Mouse (Mus musculus): ENCODE results near the gene Nedd9. TPM values are rescaled to one million over a fixed set of nuclear protein-coding genes. Genes with fewer than 3 reads are reported as not detected.

The Nedd9 gene
- total RNA-seq (2017), result 12.2 and 30.4 TPM in 2 replicates

DNA sequence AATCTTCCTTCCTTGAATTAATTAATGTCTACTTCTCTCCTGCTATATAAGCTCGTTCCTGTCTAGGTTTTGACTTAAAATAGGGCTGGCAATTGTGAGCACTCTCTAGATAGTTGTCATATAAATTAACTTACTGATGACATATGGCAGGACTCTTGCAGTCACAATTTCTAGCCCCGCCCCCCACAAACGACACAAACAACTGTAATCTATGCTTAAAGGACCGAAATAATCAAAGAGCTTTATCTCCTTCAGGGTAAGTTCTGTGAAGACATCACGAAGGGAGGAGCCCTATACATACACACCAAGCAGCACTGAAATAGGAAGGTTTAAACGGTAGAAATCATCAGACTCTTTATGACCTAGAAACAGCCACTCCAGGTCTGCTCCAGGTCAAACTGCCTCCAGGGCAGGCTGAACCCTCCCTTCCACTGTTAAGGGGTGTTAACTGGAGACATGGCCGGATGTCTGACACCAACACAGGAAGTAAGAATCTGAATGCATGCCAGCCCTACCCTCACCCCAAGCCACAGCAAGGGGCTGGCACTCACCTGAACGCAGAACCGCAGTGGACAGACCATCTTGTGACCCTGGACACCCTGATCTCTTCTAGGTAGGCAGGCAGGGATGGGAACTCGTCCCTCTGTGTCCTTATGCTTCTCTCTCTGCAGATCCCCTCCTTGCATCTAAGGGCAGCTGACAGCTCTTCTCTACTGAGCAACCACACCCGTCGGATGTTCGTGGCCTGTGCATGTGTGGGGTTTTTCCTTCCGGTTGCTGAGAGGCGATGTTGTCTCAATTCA is at the start of gene Nedd9:
Gene Nedd9 (minus strand): TSS at position 757 of the 803 bp plus-strand sequence.
- peak; percentile 92 to 95 for ATAC-seq (replicated peaks in 1 of 2; ENCODE audit: insufficient read depth in 1 of 2, low FRiP score in 2 of 2, low TSS enrichment in 1 of 2, low read depth in 1 of 2, poor library complexity in 2 of 2, severe bottlenecking in 2 of 2)

DNA sequence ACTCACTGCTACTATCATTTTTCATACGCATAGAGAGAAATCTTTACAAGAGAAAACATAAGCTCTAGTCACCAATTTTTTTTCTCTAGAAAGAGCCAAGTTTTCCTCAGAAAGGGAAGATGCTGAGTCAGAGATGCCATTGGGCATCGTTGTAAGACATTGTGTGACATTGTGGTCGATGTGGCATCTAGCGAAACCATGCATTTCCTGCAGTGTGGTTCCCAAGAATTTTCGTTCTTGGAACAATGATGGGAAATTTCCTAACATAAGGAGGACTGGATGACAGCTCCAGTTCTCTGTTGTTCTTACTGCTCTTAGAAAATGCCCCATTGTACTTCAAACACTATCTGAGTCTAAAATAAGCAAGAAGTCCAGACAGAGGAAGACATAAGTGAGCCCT is 45.5 kb upstream of the Nedd9 start:
- ATAC-seq (replicated peaks in 1 of 2; ENCODE audit: insufficient read depth in 1 of 2, low FRiP score in 2 of 2, low TSS enrichment in 1 of 2, low read depth in 1 of 2, poor library complexity in 2 of 2, severe bottlenecking in 2 of 2), result no peak

DNA sequence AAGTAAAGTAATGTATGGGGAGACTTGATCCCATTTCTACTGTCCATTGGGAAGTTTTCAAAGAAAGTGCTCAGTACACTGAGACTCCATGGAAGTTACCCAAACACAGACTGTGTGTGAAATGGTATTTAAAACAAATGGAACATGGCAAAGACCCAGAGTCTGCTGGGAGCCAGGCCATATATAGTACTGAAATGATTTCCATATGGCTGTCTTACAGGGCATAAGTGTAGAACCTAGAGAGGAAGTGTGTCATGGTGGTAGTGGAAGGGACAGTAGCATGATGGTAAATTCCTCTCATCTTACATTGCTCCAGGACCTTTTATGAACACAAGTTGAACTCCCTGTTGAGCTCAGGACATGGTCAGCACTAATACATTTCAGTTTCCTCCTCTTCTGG is 43.2 kb upstream of the Nedd9 start:
- no peak for ATAC-seq (replicated peaks in 1 of 2; ENCODE audit: insufficient read depth in 1 of 2, low FRiP score in 2 of 2, low TSS enrichment in 1 of 2, low read depth in 1 of 2, poor library complexity in 2 of 2, severe bottlenecking in 2 of 2)

DNA sequence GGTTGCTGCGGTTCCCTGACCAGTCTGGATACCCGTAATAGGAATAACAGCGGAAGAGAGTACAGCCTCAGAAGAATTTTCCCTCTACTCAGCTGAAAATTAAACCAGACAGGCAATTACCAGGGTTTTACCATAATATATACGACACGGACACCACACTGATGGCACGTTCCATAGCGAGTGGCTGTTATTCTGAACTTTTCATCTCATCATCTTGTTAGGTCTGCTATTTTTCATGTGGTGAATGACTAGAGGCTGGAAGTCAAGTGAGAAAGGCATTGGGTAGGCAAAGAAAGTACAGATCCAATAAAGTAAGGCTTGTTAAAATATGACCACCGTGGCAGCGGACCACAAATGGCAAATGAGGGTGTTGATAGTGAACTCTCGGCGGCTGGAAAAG is 37.0 kb upstream of the Nedd9 start:
- ATAC-seq (replicated peaks in 1 of 2; ENCODE audit: insufficient read depth in 1 of 2, low FRiP score in 2 of 2, low TSS enrichment in 1 of 2, low read depth in 1 of 2, poor library complexity in 2 of 2, severe bottlenecking in 2 of 2), result no peak

DNA sequence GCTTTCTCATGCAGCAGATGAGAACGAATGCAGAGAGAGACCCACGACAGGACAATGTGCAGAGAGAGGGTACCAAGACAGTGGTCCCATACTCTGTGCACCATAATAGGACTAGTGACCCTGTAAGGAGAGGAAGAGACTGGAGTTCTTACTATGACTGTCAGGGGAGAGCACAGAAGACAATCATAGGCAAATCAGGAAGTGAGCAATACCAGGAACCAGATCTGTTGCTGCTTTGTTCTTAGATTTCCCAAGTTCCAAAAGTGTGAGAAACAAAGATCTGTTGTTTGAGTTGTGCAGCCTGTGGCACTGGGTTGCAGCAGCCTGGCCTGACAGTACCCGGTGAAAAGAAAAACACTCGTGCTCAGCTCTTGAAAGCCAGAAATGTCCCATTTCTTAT is 34.1 kb upstream of the Nedd9 start:
- 0 out of 4 replicates have a peak, but pooled peaks of 1 of the 2 experiments have one; percentile 22 for ATAC-seq (replicated peaks in 1 of 2; ENCODE audit: insufficient read depth in 1 of 2, low FRiP score in 2 of 2, low TSS enrichment in 1 of 2, low read depth in 1 of 2, poor library complexity in 2 of 2, severe bottlenecking in 2 of 2)

DNA sequence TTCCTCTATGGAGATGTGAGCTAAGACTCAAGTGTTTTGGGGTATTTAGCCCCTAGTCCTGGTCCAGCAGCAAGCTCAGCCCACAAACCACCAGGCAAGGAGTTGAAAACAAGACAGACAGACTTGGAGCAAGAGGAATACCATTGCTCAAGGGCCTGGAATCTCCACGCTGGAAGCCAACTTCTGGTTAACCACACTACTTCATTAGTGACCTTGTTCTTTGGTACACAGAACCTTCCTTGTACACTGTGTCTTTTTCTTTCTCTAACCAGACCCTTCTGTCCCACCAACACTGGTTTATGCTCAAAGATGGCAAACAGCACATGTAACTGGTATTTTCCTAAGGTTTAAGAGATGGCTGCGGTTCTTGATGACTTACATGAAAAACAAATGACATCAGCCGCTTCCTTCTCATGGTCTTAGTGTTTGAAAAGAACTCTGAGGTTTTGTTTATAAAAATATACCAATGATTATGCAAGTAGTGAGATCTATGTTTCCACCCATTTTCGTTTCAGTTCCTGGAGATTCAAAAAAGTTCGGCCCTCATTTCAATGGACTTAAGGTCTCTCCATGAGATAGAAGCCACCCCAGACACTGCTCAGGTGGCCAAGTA is 33.5 kb upstream of the Nedd9 start:
- no peak for ATAC-seq (replicated peaks in 1 of 2; ENCODE audit: insufficient read depth in 1 of 2, low FRiP score in 2 of 2, low TSS enrichment in 1 of 2, low read depth in 1 of 2, poor library complexity in 2 of 2, severe bottlenecking in 2 of 2)

DNA sequence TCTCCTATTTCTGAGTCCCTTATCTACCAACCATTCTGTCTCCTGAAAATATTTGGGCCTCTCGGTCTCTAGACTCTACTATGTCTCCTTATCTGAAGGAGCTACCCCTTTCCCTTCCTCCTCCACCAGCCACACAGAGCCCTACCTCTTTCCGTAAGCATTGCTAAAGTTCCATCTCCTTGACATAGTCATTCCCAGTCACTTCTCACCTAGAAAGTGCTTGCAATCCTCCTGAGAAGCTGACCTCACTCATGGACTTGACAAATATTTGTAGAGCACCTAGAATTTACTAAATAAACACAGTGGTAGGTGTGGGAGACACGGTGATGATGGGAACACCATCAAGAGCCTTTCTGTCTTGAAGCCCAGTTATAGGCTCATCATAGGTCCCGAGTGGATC is 32.6 kb upstream of the Nedd9 start:
- no peak for ATAC-seq (replicated peaks in 1 of 2; ENCODE audit: insufficient read depth in 1 of 2, low FRiP score in 2 of 2, low TSS enrichment in 1 of 2, low read depth in 1 of 2, poor library complexity in 2 of 2, severe bottlenecking in 2 of 2)

DNA sequence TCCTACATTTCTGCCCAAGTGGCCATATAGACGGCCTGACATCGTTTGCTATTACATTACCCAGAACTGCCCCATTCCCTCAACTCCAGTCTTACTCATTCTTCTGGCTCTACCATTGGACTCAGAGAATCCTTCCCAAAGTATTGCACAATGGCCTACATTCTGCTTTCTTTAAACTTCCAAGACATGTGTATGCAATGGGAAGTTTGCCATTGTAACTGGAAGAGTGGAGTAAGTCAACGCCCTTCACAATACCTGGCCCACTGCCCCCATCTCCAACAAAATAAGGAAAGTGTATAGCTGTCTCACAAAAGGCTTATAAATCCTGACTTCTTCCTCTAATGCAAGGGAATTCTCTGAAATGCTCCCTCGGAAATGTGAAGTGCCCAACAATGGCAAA is 30.0 kb upstream of the Nedd9 start:
- no peak for ATAC-seq (replicated peaks in 1 of 2; ENCODE audit: insufficient read depth in 1 of 2, low FRiP score in 2 of 2, low TSS enrichment in 1 of 2, low read depth in 1 of 2, poor library complexity in 2 of 2, severe bottlenecking in 2 of 2)

DNA sequence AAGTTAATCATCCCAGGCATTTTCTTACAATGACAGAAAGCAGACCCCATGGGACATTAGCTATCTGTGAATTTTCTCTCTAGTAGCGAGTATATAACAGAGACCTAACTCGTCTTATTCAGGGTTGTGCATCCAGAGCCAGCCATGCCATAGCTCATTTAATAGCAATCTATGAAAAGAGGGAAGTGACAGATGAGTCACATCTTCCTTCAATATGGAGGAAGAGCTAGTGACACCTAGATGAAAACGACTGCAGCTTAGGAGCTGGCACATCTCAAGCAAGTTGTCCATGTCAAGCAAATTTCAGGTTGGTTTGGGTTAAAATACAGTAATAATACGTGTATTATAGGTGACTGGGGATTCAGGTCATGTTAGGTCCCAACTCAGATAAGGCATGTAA is 28.6 kb upstream of the Nedd9 start:
- no peak for ATAC-seq (replicated peaks in 1 of 2; ENCODE audit: insufficient read depth in 1 of 2, low FRiP score in 2 of 2, low TSS enrichment in 1 of 2, low read depth in 1 of 2, poor library complexity in 2 of 2, severe bottlenecking in 2 of 2)

DNA sequence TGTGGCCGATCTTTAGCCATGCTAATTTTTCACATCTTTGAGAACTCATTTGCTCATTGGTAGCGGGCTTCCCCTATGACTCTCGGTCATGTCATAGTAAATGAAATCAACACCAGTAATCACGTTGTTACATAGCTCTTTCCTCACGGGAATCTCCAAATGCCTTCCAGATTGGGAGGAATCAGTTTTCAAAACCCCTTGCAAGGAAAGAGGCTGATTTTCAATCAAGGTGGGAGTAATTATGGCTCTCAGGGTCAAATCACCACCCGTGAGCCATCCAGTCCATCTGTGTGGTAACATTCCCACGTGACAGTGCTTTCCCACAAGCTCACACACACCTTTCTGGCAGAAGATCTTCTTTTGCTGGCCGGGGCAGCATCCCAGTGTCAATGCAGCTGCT is 27.8 kb upstream of the Nedd9 start:
- no peak for ATAC-seq (replicated peaks in 1 of 2; ENCODE audit: insufficient read depth in 1 of 2, low FRiP score in 2 of 2, low TSS enrichment in 1 of 2, low read depth in 1 of 2, poor library complexity in 2 of 2, severe bottlenecking in 2 of 2)

DNA sequence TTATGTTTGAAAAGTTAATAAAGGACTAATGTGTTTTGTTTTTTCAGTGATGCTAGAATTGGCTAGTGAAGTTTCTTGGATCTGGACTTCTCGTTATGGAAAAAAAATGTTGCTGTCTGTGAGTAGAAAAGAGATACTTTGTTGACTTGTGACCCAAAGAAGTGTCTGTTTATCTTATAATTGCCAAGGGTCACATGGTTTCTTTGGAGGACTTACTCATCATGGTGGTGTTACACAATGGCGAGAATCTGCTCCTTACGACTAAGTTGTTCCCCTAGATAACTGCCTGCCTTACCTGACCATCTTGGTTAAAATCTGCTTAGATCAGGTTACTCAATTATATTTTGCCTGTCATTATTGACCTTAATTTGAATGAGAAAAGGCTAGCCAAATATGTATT is 26.3 kb upstream of the Nedd9 start:
- no peak for ATAC-seq (replicated peaks in 1 of 2; ENCODE audit: insufficient read depth in 1 of 2, low FRiP score in 2 of 2, low TSS enrichment in 1 of 2, low read depth in 1 of 2, poor library complexity in 2 of 2, severe bottlenecking in 2 of 2)

DNA sequence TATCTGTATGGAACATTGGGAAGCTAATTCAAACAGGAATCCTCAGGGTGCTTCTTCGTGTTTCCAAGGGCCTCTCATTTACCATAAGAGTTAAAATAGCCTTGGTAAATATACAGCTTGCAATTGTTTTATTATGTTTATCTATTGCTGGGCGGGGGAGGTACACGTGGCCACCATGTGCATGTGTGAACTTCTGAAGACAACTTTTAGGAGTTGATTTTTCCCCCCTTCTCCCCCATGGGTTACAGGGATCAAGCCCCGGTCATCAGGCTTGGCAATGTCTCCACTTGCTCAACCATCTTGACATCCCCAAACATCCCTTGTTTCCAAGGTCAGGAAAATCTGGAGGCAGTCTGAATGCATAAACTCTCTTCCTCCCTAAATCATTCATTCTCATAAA is 25.1 kb upstream of the Nedd9 start:
- no peak for ATAC-seq (replicated peaks in 1 of 2; ENCODE audit: insufficient read depth in 1 of 2, low FRiP score in 2 of 2, low TSS enrichment in 1 of 2, low read depth in 1 of 2, poor library complexity in 2 of 2, severe bottlenecking in 2 of 2)

DNA sequence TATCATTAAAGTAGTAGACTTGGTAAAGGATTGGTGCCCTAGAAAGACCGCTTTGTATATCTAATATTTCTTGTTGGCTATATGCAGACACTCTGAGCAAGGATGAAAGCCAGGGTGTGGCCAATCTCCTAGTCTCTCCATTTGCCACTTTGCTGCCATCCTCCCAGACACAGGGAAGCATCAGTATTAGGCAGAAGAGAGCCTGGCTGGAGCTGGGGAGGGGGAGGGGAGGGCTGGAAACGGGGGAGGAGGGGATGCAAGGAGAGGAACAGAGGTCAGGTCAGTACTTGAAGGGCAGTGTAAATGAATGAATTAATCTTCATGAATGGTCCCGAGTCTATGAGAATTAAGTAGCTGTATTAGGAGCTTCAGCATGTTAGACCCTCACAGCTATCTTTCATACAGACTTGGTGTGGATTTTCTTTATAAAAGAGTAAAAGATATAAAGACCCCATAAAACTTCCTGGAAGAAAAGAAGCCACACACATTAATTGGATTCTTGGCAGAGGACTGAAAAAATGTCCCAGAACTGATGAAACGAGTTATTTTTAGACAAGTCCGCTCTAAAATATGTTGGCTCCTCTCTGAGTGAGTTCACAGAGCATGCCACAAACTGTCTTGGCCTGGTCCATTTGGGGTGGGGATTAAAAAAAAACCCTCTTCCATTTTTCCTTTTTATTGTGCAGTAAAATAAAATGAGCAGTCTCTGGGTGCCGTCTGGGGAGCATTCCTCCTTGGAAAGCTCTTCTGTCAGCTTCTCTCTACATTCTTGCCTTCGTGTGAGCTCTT is 23.7 kb upstream of the Nedd9 start:
- ATAC-seq (replicated peaks in 1 of 2; ENCODE audit: insufficient read depth in 1 of 2, low FRiP score in 2 of 2, low TSS enrichment in 1 of 2, low read depth in 1 of 2, poor library complexity in 2 of 2, severe bottlenecking in 2 of 2), result no peak

DNA sequence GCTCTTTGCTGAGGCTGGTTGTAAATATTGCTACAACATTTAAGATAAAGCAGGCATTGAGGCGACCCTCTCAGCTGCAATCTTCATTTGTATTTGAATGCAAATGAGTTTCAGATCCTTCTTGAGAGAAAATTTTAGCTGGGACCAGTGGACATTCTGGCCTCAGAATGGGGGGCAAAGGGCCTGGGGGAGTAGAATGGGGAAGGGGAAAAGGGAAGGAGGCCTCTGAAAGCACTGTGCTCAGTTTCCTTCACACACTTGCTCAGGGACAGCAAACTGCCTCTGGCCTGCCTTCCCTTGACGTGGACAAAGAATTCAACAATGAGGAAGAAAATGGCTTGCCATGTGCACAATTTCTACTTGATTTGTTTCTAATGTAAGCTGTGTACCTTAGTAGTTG is 18.4 kb upstream of the Nedd9 start:
- no peak for ATAC-seq (replicated peaks in 1 of 2; ENCODE audit: insufficient read depth in 1 of 2, low FRiP score in 2 of 2, low TSS enrichment in 1 of 2, low read depth in 1 of 2, poor library complexity in 2 of 2, severe bottlenecking in 2 of 2)

DNA sequence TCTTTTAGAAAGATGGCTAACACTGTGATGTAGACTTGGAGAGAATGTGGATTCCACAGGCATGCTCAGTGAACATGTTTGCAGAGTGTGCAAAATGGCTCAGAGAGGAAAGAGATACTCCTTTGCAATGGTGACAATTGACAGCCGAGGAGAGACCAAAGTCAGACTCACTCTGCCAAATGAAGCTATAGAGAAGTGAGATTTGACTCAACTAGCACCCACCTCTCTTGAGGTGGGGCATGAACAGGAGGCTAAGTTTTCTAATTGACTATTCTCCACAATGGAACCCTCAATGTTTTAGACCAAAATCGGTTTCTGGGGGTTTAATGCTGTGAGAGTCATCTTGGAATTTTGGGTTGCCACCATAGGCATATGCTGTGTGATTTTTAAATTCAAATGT is 17.8 kb upstream of the Nedd9 start:
- no peak for ATAC-seq (replicated peaks in 1 of 2; ENCODE audit: insufficient read depth in 1 of 2, low FRiP score in 2 of 2, low TSS enrichment in 1 of 2, low read depth in 1 of 2, poor library complexity in 2 of 2, severe bottlenecking in 2 of 2)

DNA sequence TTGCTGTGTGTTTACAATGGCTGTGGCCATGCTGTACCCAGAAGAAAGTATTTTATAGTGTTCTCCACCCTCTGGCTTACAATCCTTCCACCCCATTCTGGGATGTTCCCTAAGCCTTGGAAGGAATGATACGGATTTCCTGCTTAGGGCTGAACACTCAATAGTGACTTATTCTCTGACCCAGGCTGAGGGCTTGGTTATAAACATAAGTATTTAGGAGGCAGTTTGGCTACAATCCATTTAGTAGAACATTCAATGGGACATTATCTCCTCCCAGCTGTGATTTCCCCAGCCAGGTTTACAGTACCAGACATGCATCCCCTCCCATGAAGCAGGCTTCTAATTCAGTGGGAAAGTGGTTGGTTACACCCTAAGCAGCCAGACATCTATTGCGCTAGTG is 17.3 kb upstream of the Nedd9 start:
- no peak for ATAC-seq (replicated peaks in 1 of 2; ENCODE audit: insufficient read depth in 1 of 2, low FRiP score in 2 of 2, low TSS enrichment in 1 of 2, low read depth in 1 of 2, poor library complexity in 2 of 2, severe bottlenecking in 2 of 2)

DNA sequence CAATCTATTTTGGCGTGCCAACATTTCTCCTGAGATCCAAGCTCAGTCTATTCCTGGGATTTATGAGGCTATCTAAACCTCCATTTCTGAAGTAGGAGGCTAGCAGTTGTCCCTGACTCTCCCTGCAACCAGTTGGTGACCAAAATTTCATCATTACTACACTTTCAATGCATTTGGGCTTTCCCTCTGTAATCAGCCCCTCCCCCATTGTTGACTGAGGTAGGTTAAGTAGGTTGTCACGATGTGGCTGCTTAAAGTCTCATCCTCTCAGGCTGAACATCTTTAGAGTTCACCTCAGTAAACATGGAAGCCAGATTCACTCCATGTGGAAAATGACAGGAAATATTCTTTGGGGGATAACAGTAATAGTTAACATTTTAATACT is 15.7 kb upstream of the Nedd9 start:
- no peak for ATAC-seq (replicated peaks in 1 of 2; ENCODE audit: insufficient read depth in 1 of 2, low FRiP score in 2 of 2, low TSS enrichment in 1 of 2, low read depth in 1 of 2, poor library complexity in 2 of 2, severe bottlenecking in 2 of 2)

DNA sequence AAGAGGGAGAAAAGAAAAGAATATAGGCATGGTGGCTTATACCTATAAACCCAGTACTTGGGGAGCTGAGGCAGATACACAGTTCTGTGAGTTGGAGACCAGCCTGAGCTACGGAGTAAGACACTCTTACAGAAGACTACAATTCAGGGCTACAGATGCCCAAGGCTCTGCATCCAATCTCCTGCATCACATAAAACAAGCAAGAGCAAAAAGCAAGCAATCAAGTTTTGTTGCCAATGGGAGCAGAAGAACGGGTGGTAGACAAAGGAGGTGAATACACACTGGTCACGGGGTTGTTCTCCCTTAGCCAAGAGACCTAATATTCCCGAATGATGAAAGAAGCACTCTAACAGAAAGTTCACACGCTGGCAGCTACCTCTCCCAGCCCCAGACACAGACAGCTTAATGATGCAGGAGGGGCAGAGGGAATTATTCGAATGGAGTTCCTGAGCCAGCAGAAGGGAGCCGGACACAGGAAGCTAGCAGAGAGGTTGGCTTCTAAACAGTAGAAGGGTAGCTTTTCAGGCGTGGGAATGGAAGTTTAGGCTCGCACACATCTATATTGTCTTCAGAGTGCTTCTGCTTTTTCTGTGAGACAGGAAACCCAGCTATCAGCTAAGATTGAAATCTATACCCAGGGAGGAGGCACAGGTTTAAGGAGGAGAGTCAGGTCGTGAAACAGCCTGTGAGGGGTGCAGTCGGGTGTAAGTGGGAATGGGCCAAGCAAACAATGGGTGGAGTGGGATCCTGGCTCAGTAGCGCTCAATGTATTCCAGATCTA is 15.2 kb upstream of the Nedd9 start:
- ATAC-seq (replicated peaks in 1 of 2; ENCODE audit: insufficient read depth in 1 of 2, low FRiP score in 2 of 2, low TSS enrichment in 1 of 2, low read depth in 1 of 2, poor library complexity in 2 of 2, severe bottlenecking in 2 of 2), result peak; percentile 51 to 59; a peak in 2 of 4 replicates
